Mouse (Mus musculus) lung, embryonic 14.5 days (tissue): ENCODE measurements around the gene Cdk19. TPM values are rescaled to one million over a fixed set of nuclear protein-coding genes. Genes with fewer than 3 reads are reported as not detected.
"Not testable (repeated sequence)": the region's sequence is repeated elsewhere in the genome, so short reads cannot be mapped to it uniquely, and the experiment has no call there.

ENCODE experiments used
- ATAC-seq: fragments of 200-750 bp; cut with Nextera tagmentation; 2 replicates; pipeline ENCODE4 v1.8.0; 2017; ENCODE audit warnings: mild to moderate bottlenecking, moderate TSS enrichment, moderate library complexity; ENCODE audit not compliant: insufficient read depth
- DNase-seq: peaks from one replicate; pipeline ENCODE4 v3.0.0-alpha.2; 2015
- H3K27ac ChIP-seq: fragments of 300-500 bp; sonication (generic); 2 replicates; pipeline ENCODE4 v1.5.1; 2014; ENCODE audit warnings: low read depth, mild to moderate bottlenecking, moderate library complexity
- H3K27me3 ChIP-seq: fragments of 300-500 bp; sonication (generic); 2 replicates; pipeline ENCODE4 v1.6.1; 2014; ENCODE audit warnings: low read length, control low read depth; ENCODE audit not compliant: insufficient read depth
- H3K36me3 ChIP-seq: fragments of 300-500 bp; sonication (generic); 2 replicates; pipeline ENCODE4 v1.6.1; 2014; ENCODE audit warnings: control low read depth; ENCODE audit not compliant: insufficient read depth
- H3K4me1 ChIP-seq: fragments of 300-500 bp; sonication (generic); 2 replicates; pipeline ENCODE4 v1.6.1; 2014; ENCODE audit warnings: antibody characterized with exemption, control low read depth; ENCODE audit not compliant: insufficient read depth
- H3K4me2 ChIP-seq: fragments of 300-500 bp; sonication (generic); 2 replicates; pipeline ENCODE4 v1.6.1; 2014; ENCODE audit warnings: mild to moderate bottlenecking
- H3K4me3 ChIP-seq: fragments of 300-500 bp; sonication (generic); 2 replicates; pipeline ENCODE4 v1.5.1; 2014; ENCODE audit warnings: low read depth, low read length
- H3K9ac ChIP-seq: fragments of 300-500 bp; sonication (generic); 2 replicates; pipeline ENCODE4 v1.6.1; 2014
- H3K9me3 ChIP-seq: fragments of 300-500 bp; sonication (generic); 2 replicates; pipeline ENCODE4 v1.6.1; 2016; ENCODE audit warnings: low read depth, low read length, control low read depth
- CTCF ChIP-seq: IDR thresholded peaks from 2 replicates; pipeline ENCODE4 v1.5.1; 2016; ENCODE audit warnings: antibody characterized with exemption, low read depth
- WGBS: fragments of 180-500 bp; shearing (Covaris S2); extraction: QIAGEN DNeasy Blood & Tissue Kit; methylation state at CpG from one replicate; pipeline ENCODE4 v1.1.7; 2014; 5-methylcytosine and 5-hydroxymethylcytosine counted together
- polyA plus RNA-seq: library from polyadenylated mRNA; unstranded; fragments of >200 nt; fragmentation: Nextera tagmentation; extraction: Ambion mirVana; gene quantifications from 2 replicates; pipeline ENCODE4 v1.2.1, GENCODE M21; 2014

The Cdk19 gene
- polyA plus RNA-seq, 1 experiment from 2014 or later = 10.6 TPM

GRCm38 (mm10) chr10:40510356-40510755 is 171.0 kb downstream of the Cdk19 start:
- Histone ChIP-seq H3K27me3 (no peaks in the 10 kb centered on the region), H3K4me3 (no peak overlapping the region), H3K4me1 (no peaks in the 10 kb centered on the region; the same call in 1 of the 2 replicates), H3K9ac (no peak overlapping the region), H3K36me3 (no peaks in the 10 kb centered on the region), H3K27ac (peak overlapping the region; percentile 22; the same call in 1 of the 2 replicates), H3K4me2 (no peak overlapping the region), H3K9me3 (no peaks in the 10 kb centered on the region)
- WGBS = 91% methylated on average over 5 of the region's 5 CpGs
- TF ChIP-seq CTCF = no peak
- DNase-seq (no peak), ATAC-seq (no peak)

GRCm38 (mm10) chr10:40511221-40511677 is 171.9 kb downstream of the Cdk19 start:
- ATAC-seq = peak; percentile 31; the same call in 1 of the 2 replicates
- Histone ChIP-seq H3K9me3 (no peaks in the 10 kb centered on the region), H3K4me2 (no peak overlapping the region), H3K27me3 (no peaks in the 10 kb centered on the region), H3K36me3 (no peaks in the 10 kb centered on the region), H3K4me1 (peaks cover under 1% of the 10 kb centered on the region; the same call in 1 of the 2 replicates), H3K9ac (no peak overlapping the region), H3K4me3 (no peak overlapping the region), H3K27ac (peak overlapping the region; percentile 68)
- 71% methylated on average over 8 of the region's 8 CpGs for WGBS
- peak; percentile 75 for DNase-seq
- TF ChIP-seq CTCF = no peak

DNA sequence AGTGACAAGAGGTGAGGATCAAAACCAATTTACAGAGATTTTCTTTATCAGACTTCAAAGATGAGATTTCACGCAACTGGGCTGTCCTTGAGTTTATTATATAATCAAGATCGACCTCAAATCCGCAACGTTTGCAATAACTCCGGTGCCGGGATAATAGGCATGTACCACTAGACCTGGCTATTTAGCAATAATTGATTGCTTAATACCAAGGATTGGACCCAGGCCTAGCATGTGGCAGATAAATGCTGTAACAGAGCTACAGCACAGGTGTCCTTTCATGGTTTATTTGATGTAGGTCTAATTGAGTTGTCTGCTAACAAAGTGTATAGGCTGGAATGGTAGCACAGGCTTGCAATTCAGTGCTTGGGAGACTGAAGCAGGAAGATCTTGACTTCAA is 172.8 kb downstream of the Cdk19 start:
- Histone ChIP-seq H3K4me1 (peaks cover 5% of the 10 kb centered on the region; the same call in 1 of the 2 replicates), H3K4me3 (no peak overlapping the region), H3K27ac (no peak overlapping the region), H3K36me3 (no peaks in the 10 kb centered on the region), H3K9ac (no peak overlapping the region), H3K4me2 (no peak overlapping the region), H3K9me3 (no peaks in the 10 kb centered on the region), H3K27me3 (no peaks in the 10 kb centered on the region)
- 87% methylated on average over 6 of the region's 6 CpGs for WGBS
- ATAC-seq = no peak
- DNase-seq = no peak
- no peak for TF ChIP-seq CTCF

DNA sequence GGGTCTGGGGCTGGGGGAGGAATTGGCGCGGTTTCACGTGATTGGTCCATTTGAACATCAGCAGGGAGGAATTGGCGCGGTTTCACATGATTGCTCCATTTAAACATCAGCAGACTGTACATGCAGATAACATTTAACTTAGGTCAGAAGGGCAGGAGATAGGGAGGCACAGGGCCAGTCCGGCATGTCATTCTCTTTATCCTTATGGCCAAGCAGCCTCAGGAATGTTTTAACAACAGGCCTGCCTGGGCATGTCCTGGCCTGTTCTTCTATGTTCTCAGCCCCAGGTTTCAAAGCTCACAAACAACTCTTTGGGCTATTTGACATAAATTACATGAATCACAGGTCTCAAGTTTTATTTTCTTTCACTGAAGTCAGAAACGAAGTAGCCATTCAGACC is 173.6 kb downstream of the Cdk19 start:
- WGBS = 90% methylated on average over 7 of the region's 7 CpGs

DNA sequence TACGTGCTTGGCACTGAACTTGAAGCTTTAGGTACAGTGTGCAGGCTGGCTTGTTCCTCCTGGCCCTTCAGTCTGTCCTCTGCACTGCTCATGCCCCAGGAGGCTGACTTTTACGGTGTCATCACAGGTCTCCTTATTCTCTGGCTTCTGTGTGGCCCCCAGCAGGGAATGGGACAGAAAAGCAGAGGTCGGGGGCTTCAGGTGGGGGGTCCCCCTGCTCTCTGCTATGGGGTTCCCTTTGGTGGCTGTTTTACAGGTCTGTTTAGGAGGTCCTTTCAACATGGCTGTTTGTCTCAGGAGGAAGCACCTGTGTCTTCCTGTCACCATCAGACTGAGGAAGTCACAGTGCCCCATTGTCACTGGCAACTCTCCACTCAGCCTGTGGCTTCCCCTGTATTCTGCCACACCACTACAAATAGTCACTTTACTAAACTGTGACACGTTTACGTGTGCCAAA is 175.9 kb downstream of the Cdk19 start:
- Histone ChIP-seq H3K9me3 (no peaks in the 10 kb centered on the region), H3K4me3 (no peak overlapping the region), H3K4me1 (peaks cover 5% of the 10 kb centered on the region; the same call in 1 of the 2 replicates), H3K4me2 (no peak overlapping the region), H3K36me3 (no peaks in the 10 kb centered on the region), H3K27ac (no peak overlapping the region), H3K9ac (no peak overlapping the region), H3K27me3 (no peaks in the 10 kb centered on the region)
- no peak for TF ChIP-seq CTCF
- ATAC-seq (no peak), DNase-seq (peak; percentile 26)
- WGBS = 71% methylated on average over 5 of the region's 5 CpGs

More for the DNA sequence above, 173.6 kb downstream of the Cdk19 start:
- not testable (repeated sequence) for DNase-seq, H3K9me3 ChIP-seq, H3K9ac ChIP-seq, H3K36me3 ChIP-seq, H3K27me3 ChIP-seq, H3K4me2 ChIP-seq, ATAC-seq, H3K4me3 ChIP-seq, H3K4me1 ChIP-seq, H3K27ac ChIP-seq

GRCm38 (mm10) chr10:40516421-40516820 is 177.1 kb downstream of the Cdk19 start:
- Histone ChIP-seq H3K4me3 (no peak overlapping the region), H3K36me3 (no peaks in the 10 kb centered on the region), H3K9me3 (no peaks in the 10 kb centered on the region), H3K27me3 (no peaks in the 10 kb centered on the region), H3K27ac (no peak overlapping the region), H3K4me2 (no peak overlapping the region), H3K9ac (no peak overlapping the region), H3K4me1 (peaks cover 5% of the 10 kb centered on the region; the same call in 1 of the 2 replicates)
- no peak for ATAC-seq
- TF ChIP-seq CTCF = no peak
- 21% methylated on average over 4 of the region's 4 CpGs for WGBS
- DNase-seq = no peak

DNA sequence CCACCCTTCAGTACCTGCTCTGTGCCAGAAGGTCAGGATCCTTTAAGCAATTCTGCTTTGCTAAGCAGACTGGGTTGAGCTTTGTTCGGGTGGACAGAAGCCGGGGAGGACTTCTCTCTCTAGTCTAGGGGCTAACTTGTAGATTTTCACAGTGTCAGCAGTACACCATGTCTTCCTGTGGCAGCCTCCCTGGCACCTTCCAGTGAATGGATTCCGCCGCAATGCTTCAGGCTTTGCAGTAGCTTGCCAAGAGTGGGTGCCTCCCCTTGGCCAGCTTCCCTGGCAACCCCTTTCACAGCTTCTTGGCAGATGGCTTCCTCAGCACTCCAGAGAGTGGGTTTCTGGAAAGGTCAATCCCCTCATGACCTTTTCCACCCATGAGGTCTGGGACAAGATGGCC is 180.2 kb downstream of the Cdk19 start:
- TF ChIP-seq CTCF = no peak
- no peaks in the 10 kb centered on the region for H3K9me3 ChIP-seq
- no peak overlapping the region for H3K27ac ChIP-seq
- no peak for ATAC-seq
- peaks cover 5% of the 10 kb centered on the region; the same call in 1 of the 2 replicates for H3K4me1 ChIP-seq
- H3K4me3 ChIP-seq = no peak overlapping the region
- H3K9ac ChIP-seq = no peak overlapping the region
- no peak overlapping the region for H3K4me2 ChIP-seq
- no peaks in the 10 kb centered on the region for H3K36me3 ChIP-seq
- 78% methylated on average over 4 of the region's 4 CpGs for WGBS
- H3K27me3 ChIP-seq = no peaks in the 10 kb centered on the region
- no peak for DNase-seq

- DNase-seq (peak; percentile 61), ATAC-seq (no peak)
- Histone ChIP-seq H3K4me2 (no peak overlapping the region), H3K9ac (no peak overlapping the region), H3K4me1 (peaks cover 2% of the 10 kb centered on the region; the same call in 1 of the 2 replicates), H3K27me3 (no peaks in the 10 kb centered on the region), H3K9me3 (no peaks in the 10 kb centered on the region), H3K27ac (no peak overlapping the region), H3K4me3 (no peak overlapping the region), H3K36me3 (no peaks in the 10 kb centered on the region)
- 31% methylated on average over 12 of the region's 12 CpGs for WGBS
- no peak for TF ChIP-seq CTCF
These were observed 182.2 kb downstream of the Cdk19 start for GRCm38 (mm10) chr10:40521579-40521978.
